Mouse (Mus musculus) 3T3-L1 (cell line): ENCODE measurements around the gene Olfr1148.

ENCODE experiments used
- DNase-seq: peaks from one replicate; pipeline ENCODE4 v3.0.0-alpha.2; 2015; ENCODE audit warnings: low read depth, low spot score

The Olfr1148 gene

DNA sequence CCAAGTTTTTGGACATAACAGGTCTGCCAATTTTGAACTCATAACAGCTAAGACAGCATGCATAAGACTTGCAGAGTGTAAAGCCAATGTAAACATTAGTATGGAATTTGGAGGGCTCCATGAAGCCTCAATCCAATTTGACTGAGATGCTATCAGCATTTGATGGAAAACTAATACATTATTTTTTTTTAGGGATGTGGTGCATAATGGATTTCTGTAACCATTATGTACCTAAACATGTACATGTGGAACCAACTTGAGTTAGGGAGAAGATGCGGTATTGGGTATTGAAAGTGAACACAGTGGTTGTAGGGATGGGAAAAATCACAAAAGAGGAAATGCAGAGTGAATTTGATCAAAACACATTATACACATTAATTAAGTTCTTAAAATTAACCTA lies at the start of gene Olfr1148:
TSS of gene Olfr1148 (plus strand) at position 301 of the 400 bp plus-strand sequence.
- DNase-seq, result no peak

DNA sequence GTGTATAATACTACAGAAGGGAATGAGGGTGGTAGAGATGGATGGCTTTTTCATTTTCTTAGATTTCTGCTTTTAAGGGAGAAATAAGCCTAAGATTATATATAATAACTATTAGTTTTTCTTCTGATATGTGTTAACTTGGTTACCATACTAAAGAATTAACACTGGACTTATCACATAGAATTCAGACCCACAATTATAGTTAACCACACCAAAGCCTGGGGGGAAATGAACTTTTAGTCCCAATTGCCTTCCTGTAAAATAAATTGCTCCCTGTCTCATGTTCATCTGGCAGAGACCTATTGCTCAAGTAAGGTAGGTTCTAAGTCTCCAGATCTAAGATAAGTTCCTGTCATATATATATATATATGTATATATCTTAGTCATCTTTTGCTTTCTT lies 30.0 kb upstream of the Olfr1148 start, which contains the start of gene Olfr1143:
TSS of gene Olfr1143 (plus strand) at position 301 of the 400 bp plus-strand sequence.
- DNase-seq, result no peak

DNA sequence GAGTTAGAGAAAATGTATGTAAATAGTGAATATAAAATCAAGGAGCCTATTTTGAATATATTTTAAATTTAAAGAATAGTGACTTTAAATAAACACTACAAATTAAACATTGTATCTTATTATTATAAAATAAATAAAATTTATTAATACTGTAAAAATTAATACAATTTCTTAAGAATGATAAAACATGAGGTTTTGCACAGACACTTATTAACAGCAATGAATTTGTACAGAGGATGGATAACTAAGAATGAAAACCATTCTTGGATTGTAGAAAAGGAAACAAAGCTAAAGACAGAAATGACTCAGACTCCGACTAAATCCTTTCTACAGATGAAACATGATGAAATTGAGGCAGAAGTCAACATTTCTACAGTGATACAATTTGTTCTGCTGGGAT lies 20.8 kb upstream of the Olfr1148 start, which contains the start of gene Olfr1145:
TSS of gene Olfr1145 (plus strand) at position 301 of the 400 bp plus-strand sequence.
- DNase-seq, result no peak

DNA sequence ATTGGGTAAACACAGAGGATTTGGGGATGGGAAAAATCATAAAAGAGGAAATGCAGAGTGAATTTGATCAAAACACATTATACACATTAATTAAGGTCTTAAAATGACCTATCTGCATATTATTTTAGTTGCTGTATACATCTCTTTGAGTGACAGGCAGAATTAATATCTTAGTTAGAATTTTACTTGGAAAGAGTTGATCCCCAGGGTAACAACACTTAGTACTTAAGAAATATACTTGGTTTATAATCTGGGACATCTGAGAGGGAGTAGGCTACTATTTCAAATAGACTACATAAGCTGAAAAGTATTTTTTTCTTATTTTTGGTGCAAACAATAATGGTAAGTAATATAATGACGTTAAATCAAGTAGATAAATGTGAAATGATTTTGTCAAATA lies 13.4 kb downstream of the Olfr1148 start, which contains the start of gene Olfr1150-ps1:
TSS of gene Olfr1150-ps1 (plus strand) at position 301 of the 400 bp plus-strand sequence.
- no peak for DNase-seq

DNA sequence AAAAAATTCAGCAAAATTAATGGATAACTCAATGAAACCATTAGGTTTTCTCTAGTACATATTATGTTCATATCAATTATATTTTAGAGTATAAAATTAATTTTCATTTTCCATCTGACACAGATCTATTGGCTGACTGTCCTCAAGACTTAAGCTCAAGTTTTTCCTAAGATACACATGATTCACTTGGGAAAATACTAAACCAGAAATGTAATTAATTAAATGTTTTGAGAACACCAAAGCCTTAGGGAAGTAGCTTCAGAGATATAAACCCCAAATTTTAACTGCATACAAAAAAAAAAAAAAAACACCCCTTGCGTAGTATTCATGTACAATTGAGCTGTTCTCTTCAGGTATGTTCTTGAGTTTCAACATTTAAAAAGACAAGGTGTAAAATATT lies 25.2 kb downstream of the Olfr1148 start, which contains the start of gene Olfr1151:
TSS of gene Olfr1151 (plus strand) at position 301 of the 400 bp plus-strand sequence.
- no peak for DNase-seq

DNA sequence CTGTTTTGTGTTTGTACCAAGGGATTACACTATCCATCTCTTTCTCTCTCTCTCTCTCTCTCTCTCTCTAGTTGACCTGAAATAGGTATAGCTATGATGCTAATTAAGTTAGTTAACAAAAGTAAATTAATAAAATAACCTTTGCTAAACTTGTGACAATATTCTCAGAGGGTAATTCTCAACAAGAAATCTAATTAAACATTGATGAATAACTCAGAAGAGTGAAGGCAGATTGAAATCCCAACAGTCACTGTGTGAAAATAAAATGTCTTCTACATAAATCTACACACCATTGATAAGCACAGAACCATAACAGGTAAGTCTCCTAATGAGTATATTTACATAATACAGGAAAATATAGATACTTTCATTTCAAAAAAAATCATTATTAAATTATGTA lies 35.9 kb downstream of the Olfr1148 start, which contains the start of gene Olfr1152:
TSS of gene Olfr1152 (plus strand) at position 301 of the 400 bp plus-strand sequence.
- DNase-seq, result no peak
